Comparison of ENCODE assay signal across 10 mouse cellular contexts in the genomic region with DNA sequence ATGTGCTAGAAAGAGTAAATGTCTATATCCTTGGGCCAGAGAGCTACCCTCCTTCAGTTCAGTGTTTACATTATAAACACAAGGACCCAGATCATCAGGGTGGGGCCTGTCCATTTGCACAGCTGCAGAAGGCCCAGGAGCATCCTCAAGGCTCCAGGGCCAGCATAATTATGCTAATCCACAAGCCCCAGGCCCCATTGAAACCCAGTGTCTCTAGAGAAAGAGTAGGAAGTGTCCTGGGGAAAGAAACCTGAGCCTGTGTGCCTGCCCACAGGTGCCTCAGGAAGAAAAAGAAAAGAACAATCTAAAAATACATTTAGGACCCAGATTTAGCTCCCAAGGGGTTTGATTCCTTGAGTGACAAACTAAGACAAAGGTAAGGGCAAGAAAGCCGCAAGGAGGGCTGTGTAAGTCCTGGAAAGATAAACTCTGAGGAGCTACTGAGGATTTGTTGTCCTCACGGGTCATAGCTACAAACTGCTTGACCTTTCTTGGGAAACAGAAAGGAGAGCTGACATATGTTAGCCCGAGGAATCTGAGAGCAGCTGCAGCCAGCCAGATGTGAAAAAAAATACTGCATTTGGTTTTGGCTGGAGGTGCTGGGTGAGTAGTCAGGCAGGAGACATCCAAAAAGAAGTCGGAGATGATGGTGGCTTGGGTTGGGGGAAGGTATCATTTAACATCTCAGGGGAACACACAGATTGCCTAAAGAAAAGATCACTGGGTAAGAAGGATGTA. TPM values are rescaled to one million over a fixed set of nuclear protein-coding genes. Genes with fewer than 3 reads are reported as not detected.
DNase-seq lines count a peak whose midpoint lies in the region; ATAC-seq and TF ChIP-seq lines count a peak whose summit lies in the region.
"Had no signal": no experiment of that assay in that cellular context is flagged by ENCODE, and none has a peak within 500 bp of the region (broad histone marks: within the 10 kb centered on the region; RNA-seq: fewer than 3 reads in every experiment).

No protein-coding gene starts in this region.

- no peaks in the 10 kb centered on the region for H3K27me3 ChIP-seq in heart, postnatal 0 days (ENCODE audit: control insufficient read depth, insufficient read depth, low read length)
- H3K27me3 ChIP-seq in embryonic facial prominence, embryonic 10.5 days (replicated peaks; ENCODE audit: low read depth, poor library complexity, severe bottlenecking), result no peaks in the 10 kb centered on the region
- no peaks in the 10 kb centered on the region for H3K27me3 ChIP-seq in intestine, embryonic 14.5 days (replicated peaks; ENCODE audit: control insufficient read depth, insufficient read depth, low read length)

- no peaks in the 10 kb centered on the region for H3K36me3 ChIP-seq in heart, postnatal 0 days (replicated peaks; ENCODE audit: control insufficient read depth, insufficient read depth, low read length)
- H3K36me3 ChIP-seq in embryonic facial prominence, embryonic 10.5 days (replicated peaks), result no peaks in the 10 kb centered on the region
- no peaks in the 10 kb centered on the region for H3K36me3 ChIP-seq in intestine, embryonic 14.5 days (ENCODE audit: control insufficient read depth, insufficient read depth, low read length)
- H3K36me3 ChIP-seq: G1E had no signal

- H3K9ac ChIP-seq in heart, postnatal 0 days (replicated peaks; ENCODE audit: low read depth, low read length), result no peak overlapping the region
- H3K9ac ChIP-seq in intestine, embryonic 14.5 days (ENCODE audit: low read length), result no peak overlapping the region

- no peaks in the 10 kb centered on the region for H3K9me3 ChIP-seq in heart, postnatal 0 days (replicated peaks; ENCODE audit: control insufficient read depth, low read length)
- 0 out of 2 replicates have a peak, but pooled peaks cover 4% of the 10 kb centered on the region for H3K9me3 ChIP-seq in embryonic facial prominence, embryonic 10.5 days
- H3K9me3 ChIP-seq in intestine, embryonic 14.5 days (ENCODE audit: control insufficient read depth, low read length), result 0 out of 2 replicates have a peak, but pooled peaks cover 3% of the 10 kb centered on the region

- intact Hi-C loops in gastrocnemius, postnatal 14 days (cut with DNase I; ENCODE audit: low total_unique reads), result no loop called here

- no peak for TF ChIP-seq CTCF in heart, postnatal 0 days (IDR thresholded peaks at IDR 0.05; ENCODE audit: low read depth)

- 19% methylated on average over 4 of the region's 4 CpGs for WGBS in heart, postnatal 0 days
- 2% methylated on average over 4 of the region's 4 CpGs for WGBS in embryonic facial prominence, embryonic 10.5 days
- 17% methylated on average over 4 of the region's 4 CpGs for WGBS in intestine, embryonic 14.5 days

- peaks cover 8% of the 10 kb centered on the region; the same call in 1 of the 2 replicates for H3K4me1 ChIP-seq in heart, postnatal 0 days (ENCODE audit: control insufficient read depth, insufficient read depth)
- peaks cover 32% of the 10 kb centered on the region for H3K4me1 ChIP-seq in embryonic facial prominence, embryonic 10.5 days
- peaks cover 8% of the 10 kb centered on the region; the same call in 1 of the 2 replicates for H3K4me1 ChIP-seq in intestine, embryonic 14.5 days (replicated peaks; ENCODE audit: control insufficient read depth, insufficient read depth, low read length)

- no peak for TF ChIP-seq EP300 in heart, postnatal 0 days (IDR thresholded peaks at IDR 0.05; ENCODE audit: low read depth)

- H3K4me3 ChIP-seq in heart, postnatal 0 days (ENCODE audit: low read depth, low read length), result peak overlapping the region; percentile 34
- peak overlapping the region; percentile 47 for H3K4me3 ChIP-seq in embryonic facial prominence, embryonic 10.5 days
- H3K4me3 ChIP-seq in intestine, embryonic 14.5 days (ENCODE audit: low read depth, low read length), result no peak overlapping the region

- DNase-seq in heart, postnatal 0 days (ENCODE audit: low spot score), result no peak
- no peak for DNase-seq in heart, postnatal 4 days
- peak; percentile 59 for DNase-seq in embryonic facial prominence, embryonic 10.5 days (ENCODE audit: low spot score)
- no peak for DNase-seq in intestine, embryonic 14.5 days (ENCODE audit: low spot score)
- peak; percentile 41 for DNase-seq in neural tube, embryonic 10.5 days (ENCODE audit: extremely low spot score, low spot score)
- no peak for DNase-seq in T-cell, adult 2 months (ENCODE audit: low spot score)
- no peak for DNase-seq in gastrocnemius, postnatal 14 days
- DNase-seq in left cerebral cortex, adult 18-20 months (ENCODE audit: low spot score in 2 of 2), result no peak
- DNase-seq: layer of hippocampus, adult 9-11 months had no signal

- ATAC-seq in heart, postnatal 0 days (ENCODE audit: insufficient read depth, low read depth), result no peak
- no peak for ATAC-seq in intestine, embryonic 14.5 days (replicated peaks; ENCODE audit: low FRiP score, low TSS enrichment, low read depth)

- peak overlapping the region; percentile 30; the same call in 1 of the 2 replicates for H3K27ac ChIP-seq in heart, postnatal 0 days (ENCODE audit: low read depth)
- H3K27ac ChIP-seq in embryonic facial prominence, embryonic 10.5 days (replicated peaks), result peak overlapping the region; percentile 82
- no peak overlapping the region for H3K27ac ChIP-seq in intestine, embryonic 14.5 days (ENCODE audit: low read depth)

- peak overlapping the region; percentile 59 for H3K4me2 ChIP-seq in heart, postnatal 0 days (ENCODE audit: low read depth, low read length)
- peak overlapping the region; percentile 36 for H3K4me2 ChIP-seq in intestine, embryonic 14.5 days (ENCODE audit: low read length)

RNA-seq across cellular contexts. Expression of a gene that starts 7.8 kb away (rescaled TPM):
- 4.5 and 4.7 TPM in 2 replicates for total RNA-seq in heart, postnatal 0 days (2014; rRNA removed; ENCODE audit: low replicate concordance)
- polyA plus RNA-seq in heart, postnatal 0 days (2015; fragmentation: Nextera tagmentation; extraction: Ambion mirVana), result 2.3 and 2.4 TPM in 2 replicates
- 1 to 10 TPM; 4.8 to 5.6 TPM for total RNA-seq in heart, postnatal 4 days (2021)
- polyA plus RNA-seq in embryonic facial prominence, embryonic 10.5 days (2016; fragmentation: Nextera tagmentation; extraction: Ambion mirVana), result 8.8 and 9.7 TPM in 2 replicates
- polyA plus RNA-seq in intestine, embryonic 14.5 days (2014; fragmentation: Nextera tagmentation; extraction: Ambion mirVana), result 9.3 and 10.9 TPM in 2 replicates
- total RNA-seq in gastrocnemius, postnatal 14 days (2021), result 1 to 10 TPM; 5.5 to 7.5 TPM
- under 1 TPM; 0.35 TPM for total RNA-seq in left cerebral cortex, adult 18-20 months (2021)
- polyA plus RNA-seq: G1E had no signal

RNA-seq across cellular contexts. Expression of a gene that starts 35.0 kb away (rescaled TPM):
- 11.5 and 35.0 TPM in 2 replicates for total RNA-seq in heart, postnatal 0 days (2014; rRNA removed; ENCODE audit: low replicate concordance)
- 6.2 and 7.1 TPM in 2 replicates for polyA plus RNA-seq in heart, postnatal 0 days (2015; fragmentation: Nextera tagmentation; extraction: Ambion mirVana)
- total RNA-seq in heart, postnatal 4 days (2021), result 10 to 100 TPM; 23.2 to 23.8 TPM
- polyA plus RNA-seq in embryonic facial prominence, embryonic 10.5 days (2016; fragmentation: Nextera tagmentation; extraction: Ambion mirVana), result 27.7 and 28.4 TPM in 2 replicates
- 22.6 and 26.6 TPM in 2 replicates for polyA plus RNA-seq in intestine, embryonic 14.5 days (2014; fragmentation: Nextera tagmentation; extraction: Ambion mirVana)
- total RNA-seq in gastrocnemius, postnatal 14 days (2021), result 1 to 10 TPM; 7.4 to 8.4 TPM
- total RNA-seq in left cerebral cortex, adult 18-20 months (2021), result 10 to 100 TPM; 32.4 to 35.1 TPM

Comparison
In these comparisons a context has a peak if more than half of its experiments do, and no peak if none do; other contexts are left out.
1. DNase-seq: peak in embryonic facial prominence, embryonic 10.5 days (single experiment) and neural tube, embryonic 10.5 days (single experiment); none in heart, postnatal 0 days (single experiment), heart, postnatal 4 days (single experiment), intestine, embryonic 14.5 days (single experiment), T-cell, adult 2 months (single experiment), gastrocnemius, postnatal 14 days (single experiment) and left cerebral cortex, adult 18-20 months (0 of 2).